Comparison of ENCODE assay signal across 7 mouse cellular contexts in the genomic region with DNA sequence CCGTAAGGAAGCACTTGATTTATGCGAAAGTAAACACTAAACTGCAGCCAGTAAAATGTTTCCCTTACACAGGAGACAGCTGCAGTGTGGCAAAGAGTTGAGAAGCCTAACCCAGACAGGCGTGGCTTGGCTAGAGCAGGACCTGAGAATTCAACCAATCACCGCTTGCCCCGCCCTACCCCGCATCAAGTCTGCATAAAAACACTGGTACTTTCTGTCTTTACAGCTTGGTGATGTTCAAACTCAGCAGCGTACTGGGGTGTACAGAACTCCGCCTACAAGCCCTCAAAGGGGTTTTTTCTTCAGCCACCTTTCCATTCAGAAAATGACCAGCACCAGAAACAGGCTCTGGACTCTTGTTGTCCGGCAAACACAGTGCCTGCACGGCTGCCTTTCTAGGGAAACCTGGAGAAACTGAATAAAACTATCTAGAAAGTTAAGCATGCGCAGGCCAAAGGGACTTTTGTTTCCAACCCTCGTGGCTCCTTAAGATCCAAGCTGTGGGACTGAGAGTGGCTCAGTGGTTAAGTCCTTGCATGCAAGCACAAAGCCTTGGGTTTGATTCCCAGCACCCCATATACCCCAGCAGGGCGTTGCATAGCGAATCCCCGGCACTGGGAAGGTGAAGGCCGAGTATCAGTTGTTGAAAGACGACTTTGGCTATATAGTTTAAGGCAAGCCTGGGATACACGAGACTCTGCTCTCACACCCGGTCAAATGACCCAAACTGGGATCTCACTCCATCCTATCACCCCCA. TPM values are rescaled to one million over a fixed set of nuclear protein-coding genes. Genes with fewer than 3 reads are reported as not detected.
DNase-seq lines count a peak whose midpoint lies in the region; ATAC-seq and TF ChIP-seq lines count a peak whose summit lies in the region.

No protein-coding gene starts in this region.

- peak overlapping the region; percentile 80 for H3K4me3 ChIP-seq in ES-Bruce4 (ENCODE audit: low read depth, low read length)
- H3K4me3 ChIP-seq in embryonic facial prominence, embryonic 14.5 days (ENCODE audit: low read depth, low read length), result peak overlapping the region; percentile 79
- H3K4me3 ChIP-seq in heart, embryonic 13.5 days, result peak overlapping the region; percentile 76
- peak overlapping the region; percentile 58 for H3K4me3 ChIP-seq in kidney, postnatal 0 days (replicated peaks; ENCODE audit: low read depth, low read length)

- no peaks in the 10 kb centered on the region for H3K4me1 ChIP-seq in ES-Bruce4 (ENCODE audit: control insufficient read depth, insufficient read depth, low read length)
- peaks cover 7% of the 10 kb centered on the region for H3K4me1 ChIP-seq in embryonic facial prominence, embryonic 14.5 days (ENCODE audit: control insufficient read depth, insufficient read depth, low read length)
- peaks cover 16% of the 10 kb centered on the region for H3K4me1 ChIP-seq in heart, embryonic 13.5 days
- H3K4me1 ChIP-seq in kidney, postnatal 0 days (replicated peaks; ENCODE audit: insufficient read depth, low read length), result peaks cover 7% of the 10 kb centered on the region; the same call in 1 of the 2 replicates

- peak overlapping the region; percentile 73 for H3K9ac ChIP-seq in ES-Bruce4 (ENCODE audit: low read depth, poor library complexity, severe bottlenecking)
- H3K9ac ChIP-seq in embryonic facial prominence, embryonic 14.5 days (ENCODE audit: low read depth, low read length), result peak overlapping the region; percentile 76
- H3K9ac ChIP-seq in heart, embryonic 13.5 days, result peak overlapping the region; percentile 85
- peak overlapping the region; percentile 59 for H3K9ac ChIP-seq in kidney, postnatal 0 days (ENCODE audit: low read depth, low read length)

- H3K4me2 ChIP-seq in embryonic facial prominence, embryonic 14.5 days (ENCODE audit: low read depth, low read length), result peak overlapping the region; percentile 95
- H3K4me2 ChIP-seq in heart, embryonic 13.5 days, result peak overlapping the region; percentile 92
- peak overlapping the region; percentile 98 for H3K4me2 ChIP-seq in kidney, postnatal 0 days (ENCODE audit: low read length)

- H3K36me3 ChIP-seq in ES-Bruce4 (ENCODE audit: control insufficient read depth, insufficient read depth, low read length, poor library complexity, severe bottlenecking), result no peaks in the 10 kb centered on the region
- H3K36me3 ChIP-seq in embryonic facial prominence, embryonic 14.5 days (ENCODE audit: control insufficient read depth, insufficient read depth, low read length), result no peaks in the 10 kb centered on the region
- H3K36me3 ChIP-seq in heart, embryonic 13.5 days, result no peaks in the 10 kb centered on the region
- no peaks in the 10 kb centered on the region for H3K36me3 ChIP-seq in kidney, postnatal 0 days (ENCODE audit: insufficient read depth, low read length)

- H3K27me3 ChIP-seq in ES-Bruce4 (ENCODE audit: control insufficient read depth, insufficient read depth, low read length, poor library complexity, severe bottlenecking), result no peaks in the 10 kb centered on the region
- no peaks in the 10 kb centered on the region for H3K27me3 ChIP-seq in embryonic facial prominence, embryonic 14.5 days (replicated peaks; ENCODE audit: control insufficient read depth, insufficient read depth, low read length)
- peaks cover 5% of the 10 kb centered on the region; the same call in 1 of the 2 replicates for H3K27me3 ChIP-seq in heart, embryonic 13.5 days (replicated peaks)
- no peaks in the 10 kb centered on the region for H3K27me3 ChIP-seq in kidney, postnatal 0 days (ENCODE audit: insufficient read depth, low read length)

- peak; percentile 75 for DNase-seq in adrenal gland, postnatal 14 days
- peak; percentile 89 for DNase-seq in embryonic facial prominence, embryonic 14.5 days (ENCODE audit: low spot score)
- DNase-seq in kidney, postnatal 0 days (ENCODE audit: low spot score), result peak; percentile 92
- peak; percentile 66 for DNase-seq in lung, postnatal 25 days (ENCODE audit: low spot score)
- peak; percentile 71 for DNase-seq in spleen, adult 12 weeks (ENCODE audit: low spot score)

- H3K9me3 ChIP-seq in ES-Bruce4 (replicated peaks; ENCODE audit: control insufficient read depth, insufficient read depth, low read length, poor library complexity, severe bottlenecking), result no peaks in the 10 kb centered on the region
- H3K9me3 ChIP-seq in embryonic facial prominence, embryonic 14.5 days (ENCODE audit: control insufficient read depth, low read length), result no peaks in the 10 kb centered on the region
- no peaks in the 10 kb centered on the region for H3K9me3 ChIP-seq in heart, embryonic 13.5 days
- no peaks in the 10 kb centered on the region for H3K9me3 ChIP-seq in kidney, postnatal 0 days (replicated peaks; ENCODE audit: low read length)

- TF ChIP-seq EP300 in ES-Bruce4 (IDR thresholded peaks at IDR 0.05; ENCODE audit: insufficient read depth, low read depth, low read length), result no peak

- peak overlapping the region; percentile 15; the same call in 1 of the 2 replicates for H3K27ac ChIP-seq in ES-Bruce4 (ENCODE audit: insufficient read depth, low read length)
- peak overlapping the region; percentile 77 for H3K27ac ChIP-seq in embryonic facial prominence, embryonic 14.5 days (replicated peaks; ENCODE audit: low read depth, low read length)
- H3K27ac ChIP-seq in heart, embryonic 13.5 days (replicated peaks), result no peak overlapping the region
- peak overlapping the region; percentile 47; the same call in 1 of the 2 replicates for H3K27ac ChIP-seq in kidney, postnatal 0 days

- WGBS in embryonic facial prominence, embryonic 14.5 days, result 25% methylated on average over 19 of the region's 19 CpGs
- 35% methylated on average over 19 of the region's 19 CpGs for WGBS in heart, embryonic 13.5 days
- WGBS in kidney, postnatal 0 days, result 29% methylated on average over 19 of the region's 19 CpGs

- no peak for TF ChIP-seq CTCF in ES-Bruce4 (IDR thresholded peaks at IDR 0.05; ENCODE audit: low read depth, low read length)
- TF ChIP-seq CTCF in kidney, postnatal 0 days (IDR thresholded peaks at IDR 0.05; ENCODE audit: low read depth), result no peak

- ATAC-seq in embryonic facial prominence, embryonic 14.5 days (ENCODE audit: low read depth), result peak; percentile 44; the same call in 1 of the 2 replicates
- ATAC-seq in heart, embryonic 13.5 days (ENCODE audit: extremely low read depth, insufficient number of reproducible peaks, low FRiP score, low TSS enrichment), result 0 out of 2 replicates have a peak, but pooled peaks have one; percentile 4
- peak; percentile 70 for ATAC-seq in kidney, postnatal 0 days (replicated peaks; ENCODE audit: low FRiP score, low read depth)

- TF ChIP-seq POLR2A in ES-Bruce4 (IDR thresholded peaks at IDR 0.05; ENCODE audit: insufficient read depth, low read length), result no peak

RNA-seq across cellular contexts. Expression of a gene that starts 0.9 kb away (rescaled TPM):
- 16.8 and 18.2 TPM in 2 replicates for polyA plus RNA-seq in ES-Bruce4 (2011; ENCODE audit: insufficient read depth, insufficient read length, low read depth, missing spikeins)
- total RNA-seq in adrenal gland, postnatal 14 days (2021), result 5.3 and 5.5 TPM in 2 replicates
- polyA plus RNA-seq in embryonic facial prominence, embryonic 14.5 days (2014; fragmentation: Nextera tagmentation; extraction: Ambion mirVana), result 14.9 and 15.8 TPM in 2 replicates
- polyA plus RNA-seq in heart, embryonic 13.5 days (2015; fragmentation: Nextera tagmentation; extraction: Ambion mirVana), result 5.0 and 5.4 TPM in 2 replicates
- 17.3 and 17.7 TPM in 2 replicates for polyA plus RNA-seq in kidney, postnatal 0 days (2015; fragmentation: Nextera tagmentation; extraction: Ambion mirVana)

RNA-seq across cellular contexts. Expression of a gene that starts 7.7 kb away (rescaled TPM):
- 64.2 and 66.4 TPM in 2 replicates for polyA plus RNA-seq in ES-Bruce4 (2011; ENCODE audit: insufficient read depth, insufficient read length, low read depth, missing spikeins)
- 124 and 128 TPM in 2 replicates for total RNA-seq in adrenal gland, postnatal 14 days (2021)
- 168 and 182 TPM in 2 replicates for polyA plus RNA-seq in embryonic facial prominence, embryonic 14.5 days (2014; fragmentation: Nextera tagmentation; extraction: Ambion mirVana)
- polyA plus RNA-seq in heart, embryonic 13.5 days (2015; fragmentation: Nextera tagmentation; extraction: Ambion mirVana), result 186 and 205 TPM in 2 replicates
- polyA plus RNA-seq in kidney, postnatal 0 days (2015; fragmentation: Nextera tagmentation; extraction: Ambion mirVana), result 264 and 266 TPM in 2 replicates

RNA-seq across cellular contexts. Expression of a gene that starts 22.5 kb away (rescaled TPM):
- polyA plus RNA-seq in ES-Bruce4 (2011; ENCODE audit: insufficient read depth, insufficient read length, low read depth, missing spikeins), result 0.81 and 1.5 TPM in 2 replicates
- total RNA-seq in adrenal gland, postnatal 14 days (2021), result not detected in 2 replicates
- 4.7 and 5.4 TPM in 2 replicates for polyA plus RNA-seq in embryonic facial prominence, embryonic 14.5 days (2014; fragmentation: Nextera tagmentation; extraction: Ambion mirVana)
- 0.17 and 0.19 TPM in 2 replicates for polyA plus RNA-seq in heart, embryonic 13.5 days (2015; fragmentation: Nextera tagmentation; extraction: Ambion mirVana)
- 0.51 and 0.58 TPM in 2 replicates for polyA plus RNA-seq in kidney, postnatal 0 days (2015; fragmentation: Nextera tagmentation; extraction: Ambion mirVana)

RNA-seq across cellular contexts. Expression of a gene that starts 56.2 kb away (rescaled TPM):
- polyA plus RNA-seq in ES-Bruce4 (2011; ENCODE audit: insufficient read depth, insufficient read length, low read depth, missing spikeins), result 30.4 and 31.2 TPM in 2 replicates
- 5.8 and 6.5 TPM in 2 replicates for total RNA-seq in adrenal gland, postnatal 14 days (2021)
- 3.6 and 4.1 TPM in 2 replicates for polyA plus RNA-seq in embryonic facial prominence, embryonic 14.5 days (2014; fragmentation: Nextera tagmentation; extraction: Ambion mirVana)
- polyA plus RNA-seq in heart, embryonic 13.5 days (2015; fragmentation: Nextera tagmentation; extraction: Ambion mirVana), result 3.4 and 3.8 TPM in 2 replicates
- 15.1 and 15.8 TPM in 2 replicates for polyA plus RNA-seq in kidney, postnatal 0 days (2015; fragmentation: Nextera tagmentation; extraction: Ambion mirVana)

RNA-seq across cellular contexts. Expression of a gene that starts 59.3 kb away (rescaled TPM):
- 22.0 and 22.3 TPM in 2 replicates for polyA plus RNA-seq in ES-Bruce4 (2011; ENCODE audit: insufficient read depth, insufficient read length, low read depth, missing spikeins)
- 3.1 and 4.1 TPM in 2 replicates for total RNA-seq in adrenal gland, postnatal 14 days (2021)
- polyA plus RNA-seq in embryonic facial prominence, embryonic 14.5 days (2014; fragmentation: Nextera tagmentation; extraction: Ambion mirVana), result 4.9 and 6.4 TPM in 2 replicates
- polyA plus RNA-seq in heart, embryonic 13.5 days (2015; fragmentation: Nextera tagmentation; extraction: Ambion mirVana), result 6.2 and 6.9 TPM in 2 replicates
- 5.3 and 6.1 TPM in 2 replicates for polyA plus RNA-seq in kidney, postnatal 0 days (2015; fragmentation: Nextera tagmentation; extraction: Ambion mirVana)

Comparison
In these comparisons a context has a peak if more than half of its experiments do, and no peak if none do; other contexts are left out.
1. ATAC-seq: peak in every context shown above with its lines; median percentile 70 in kidney, postnatal 0 days; 44 in embryonic facial prominence, embryonic 14.5 days; 4 in heart, embryonic 13.5 days.